Mouse (Mus musculus) ZHBTc4 (cell line): ENCODE measurements around the gene Tk1.
"Not testable (repeated sequence)": the region's sequence is repeated elsewhere in the genome, so short reads cannot be mapped to it uniquely, and the experiment has no call there.

Source experiments
- DNase-seq: peaks from one replicate; pipeline ENCODE4 v3.0.0-alpha.2; 2011; ENCODE audit warnings: low read depth, low spot score

Tk1 gene

GRCm38 (mm10) chr11:117823411-117823810 lies 2.5 kb downstream of the Tk1 start:
- DNase-seq = peak; percentile 40

- peak; percentile 63 for DNase-seq
Measured at GRCm38 (mm10) chr11:117822728-117823241, 3.1 kb downstream of the Tk1 start.

- DNase-seq = no peak
Measured at GRCm38 (mm10) chr11:117821868-117822267, 4.0 kb downstream of the Tk1 start.

DNA sequence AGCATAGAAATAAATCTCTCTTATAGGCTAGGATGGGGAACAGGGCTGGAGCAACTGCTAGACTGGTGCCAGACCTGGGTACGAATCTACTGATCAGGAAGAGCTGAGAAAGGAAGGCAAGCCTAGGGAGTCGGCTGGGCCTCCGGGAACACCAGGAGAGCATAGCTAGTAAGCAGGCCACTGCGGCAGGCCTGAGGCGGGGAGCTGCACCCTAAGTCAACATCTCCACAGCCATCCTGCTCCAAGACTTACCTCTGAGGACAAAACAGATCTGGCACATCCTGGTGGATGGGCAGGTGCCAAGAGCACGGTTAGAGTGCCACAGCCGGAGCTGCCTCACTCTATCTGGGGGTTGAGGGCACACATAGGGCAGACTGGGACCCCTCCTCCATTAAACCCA lies 5.7 kb downstream of the Tk1 start:
- no peak for DNase-seq

DNA sequence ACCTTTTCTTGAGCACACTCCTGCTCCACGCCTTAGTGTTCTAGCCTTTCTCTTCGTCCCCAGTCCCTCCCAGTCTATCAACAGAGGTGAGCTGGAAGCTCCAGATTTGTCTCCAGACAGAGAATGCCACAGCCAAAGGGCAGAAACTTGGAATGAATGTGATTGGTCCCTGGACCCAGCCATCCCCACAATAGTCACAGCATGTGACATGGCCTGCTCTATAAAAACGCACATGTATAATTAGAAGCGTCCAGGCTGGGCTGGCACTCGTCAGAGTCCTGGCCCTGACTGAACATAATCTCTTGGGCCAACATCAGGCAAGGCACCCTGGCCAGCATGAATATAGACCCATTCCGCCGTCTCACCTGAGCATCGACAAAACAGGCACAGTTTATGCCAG lies 6.8 kb downstream of the Tk1 start:
- no peak for DNase-seq

GRCm38 (mm10) chr11:117816389-117816996 lies 9.4 kb downstream of the Tk1 start:
- peak; percentile 57 for DNase-seq

DNA sequence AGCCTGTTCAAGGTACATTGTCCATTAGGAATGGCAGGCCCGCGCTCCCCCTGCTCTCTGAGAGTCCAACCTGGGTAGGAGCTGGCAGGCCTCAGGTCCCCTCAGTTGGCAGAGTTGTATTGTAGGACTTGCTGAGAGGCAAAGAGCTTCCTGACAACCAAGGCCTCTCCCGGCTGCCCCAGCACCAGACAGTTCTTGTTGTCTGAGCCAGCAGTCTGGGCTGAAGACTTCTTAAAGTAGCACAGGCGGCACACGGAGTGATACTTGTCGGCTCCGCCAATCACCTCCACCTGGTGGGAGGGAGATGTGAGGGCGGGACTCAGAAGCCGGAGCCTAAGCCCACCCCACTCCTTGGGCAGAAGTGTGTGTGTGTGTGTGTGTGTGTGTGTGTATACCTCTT lies 10.0 kb downstream of the Tk1 start:
- DNase-seq = not testable (repeated sequence)

DNA sequence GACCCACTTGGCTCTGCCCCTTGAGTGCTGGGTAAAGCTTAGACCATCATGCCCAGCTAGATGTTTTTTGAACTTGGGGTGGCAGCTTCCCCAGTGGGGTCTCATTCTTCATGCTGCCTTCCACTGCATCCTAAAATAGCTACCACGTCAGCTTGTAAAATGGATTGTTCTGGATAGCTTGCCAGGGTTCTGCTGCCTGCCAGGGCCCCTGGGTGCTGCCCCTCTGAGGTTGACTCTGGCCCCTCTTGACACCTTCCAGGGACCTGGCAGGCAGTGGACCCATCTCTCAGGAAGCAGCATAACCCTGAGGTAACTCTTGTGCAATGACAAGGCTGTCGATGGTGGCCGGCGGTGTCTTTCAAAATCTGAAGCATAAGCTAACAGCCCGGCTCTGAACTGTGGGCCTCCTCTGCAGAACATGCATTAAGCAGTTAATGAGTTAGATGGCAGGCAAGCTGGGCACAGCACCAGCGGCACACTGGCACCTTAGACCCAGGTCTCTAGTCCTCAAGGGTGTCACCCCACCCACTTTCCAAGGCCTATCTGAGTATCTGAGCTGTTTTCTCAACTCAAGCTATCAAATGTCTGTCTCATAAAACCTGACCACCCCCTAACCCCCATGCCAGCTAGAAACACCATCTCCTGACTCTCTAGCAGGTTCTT lies 11.1 kb downstream of the Tk1 start:
- no peak for DNase-seq

DNA sequence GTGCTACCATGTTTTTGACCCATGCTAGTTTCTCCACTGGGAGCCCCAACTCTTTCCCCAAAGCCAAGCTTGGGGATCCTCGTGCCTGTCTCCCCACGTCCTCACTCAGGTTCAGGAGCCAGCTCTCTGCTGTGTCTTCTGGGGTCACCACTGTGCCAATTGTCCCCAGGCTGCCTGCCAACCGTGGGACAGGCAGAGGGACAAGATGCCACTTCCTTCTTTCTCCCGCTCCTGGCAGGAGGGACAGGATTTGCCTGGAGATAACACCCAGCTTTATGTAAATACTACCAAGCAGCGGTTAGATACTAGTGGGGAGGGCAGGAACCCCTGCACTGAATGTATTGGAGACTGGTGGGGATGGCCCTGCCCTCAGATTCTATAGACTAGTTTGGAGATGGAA lies 12.0 kb downstream of the Tk1 start:
- no peak for DNase-seq

DNA sequence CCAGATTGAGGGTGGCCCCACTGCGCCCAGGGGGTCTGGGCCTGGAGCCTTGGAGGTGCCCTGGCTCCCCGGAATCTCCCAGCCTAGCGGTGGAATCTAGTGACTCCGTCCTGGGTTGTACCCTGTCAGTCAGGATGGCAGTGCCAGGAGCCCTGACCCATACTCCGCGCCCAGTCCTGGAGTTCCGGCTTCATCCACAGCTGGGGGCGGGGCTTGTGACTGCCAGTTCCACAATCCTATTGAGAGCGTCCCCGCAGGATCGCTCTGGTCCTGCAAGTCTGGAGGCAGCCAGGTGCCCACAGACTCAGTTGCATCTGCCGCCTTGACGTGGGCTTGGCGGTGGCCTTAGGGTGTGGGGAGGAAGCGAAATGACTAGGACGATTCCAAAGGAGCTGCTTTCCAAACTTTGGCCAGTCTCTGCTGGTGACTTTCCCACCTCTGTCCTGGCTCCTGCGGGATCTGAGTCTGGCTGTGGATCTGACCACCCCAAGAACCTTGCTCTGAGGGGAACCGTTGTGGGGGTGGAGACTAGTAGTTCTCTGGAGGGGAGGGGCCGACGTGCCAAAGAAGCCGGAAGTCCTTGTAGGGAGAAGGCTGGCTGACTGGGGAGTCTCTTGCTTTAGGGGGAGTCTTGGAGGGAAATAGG lies 15.4 kb downstream of the Tk1 start:
- peak; percentile 94 for DNase-seq

- peak; percentile 89 for DNase-seq
Measured at GRCm38 (mm10) chr11:117809407-117810311, 16.2 kb downstream of the Tk1 start, which contains the start of the genes Gm20708 and Syngr2. Gm20708 (plus strand) TSS chr11:117809668. Syngr2 (plus strand) TSS chr11:117809668.

DNA sequence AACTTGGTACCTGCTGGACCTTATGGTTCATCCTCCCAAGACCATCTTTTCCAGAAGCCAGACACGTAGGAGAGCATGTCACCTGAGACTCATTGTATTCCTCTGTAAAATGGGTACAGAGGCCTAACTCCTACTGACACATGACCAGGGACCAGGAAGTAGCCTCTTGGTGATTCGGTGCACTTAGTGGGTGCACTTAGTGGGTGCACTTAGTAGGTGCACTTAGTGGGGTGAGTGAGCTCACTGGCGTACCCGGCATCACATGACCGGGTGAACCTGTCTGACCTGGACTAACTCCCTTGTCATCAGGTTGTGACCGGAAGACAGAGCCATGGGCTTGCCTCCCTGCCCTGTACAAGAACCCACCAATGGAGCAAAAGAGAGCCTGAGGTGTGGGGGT lies 19.1 kb downstream of the Tk1 start:
- no peak for DNase-seq

- DNase-seq = no peak
Measured at GRCm38 (mm10) chr11:117803166-117803688, 22.7 kb downstream of the Tk1 start.

DNA sequence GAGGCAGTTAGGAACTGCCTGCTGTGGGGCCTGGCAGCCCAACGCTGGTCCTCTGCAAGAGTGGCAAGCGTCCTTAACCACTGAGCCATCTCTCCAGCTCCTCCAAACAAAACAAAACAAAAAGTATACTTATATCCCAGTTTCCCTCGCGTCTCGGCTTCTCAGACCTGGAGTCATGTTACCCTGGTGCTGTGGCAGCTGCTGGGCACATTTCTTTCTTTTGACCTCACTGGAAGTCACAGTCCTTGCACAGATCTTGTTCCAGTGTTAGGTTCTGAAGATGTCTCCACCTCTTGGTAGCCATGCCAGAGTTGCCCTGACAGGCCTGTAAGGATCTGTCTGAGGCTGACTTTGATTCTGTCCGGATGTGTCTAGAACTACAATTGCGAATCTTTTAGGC lies 24.2 kb downstream of the Tk1 start:
- no peak for DNase-seq

DNA sequence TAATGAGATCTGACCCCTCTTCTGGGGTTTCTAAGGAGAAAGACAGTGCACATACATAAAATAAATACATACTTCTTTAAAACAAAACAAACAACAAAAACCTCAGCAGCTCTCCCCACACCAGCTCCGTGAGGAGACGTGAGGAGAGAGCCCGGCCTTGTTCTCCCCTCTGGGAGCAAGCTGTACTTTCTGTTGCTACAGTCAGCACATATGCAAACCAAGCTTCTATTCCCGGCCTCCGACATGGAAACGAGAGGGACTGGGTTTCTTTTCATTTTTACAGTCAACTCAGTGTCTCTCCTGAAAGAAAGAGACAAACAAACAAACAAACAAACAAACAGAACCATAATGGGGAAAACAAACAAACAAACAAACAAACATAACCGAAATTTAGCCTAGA lies 25.9 kb downstream of the Tk1 start:
- DNase-seq = no peak

- no peak for DNase-seq
Measured at GRCm38 (mm10) chr11:117799174-117799573, 26.7 kb downstream of the Tk1 start.

DNA sequence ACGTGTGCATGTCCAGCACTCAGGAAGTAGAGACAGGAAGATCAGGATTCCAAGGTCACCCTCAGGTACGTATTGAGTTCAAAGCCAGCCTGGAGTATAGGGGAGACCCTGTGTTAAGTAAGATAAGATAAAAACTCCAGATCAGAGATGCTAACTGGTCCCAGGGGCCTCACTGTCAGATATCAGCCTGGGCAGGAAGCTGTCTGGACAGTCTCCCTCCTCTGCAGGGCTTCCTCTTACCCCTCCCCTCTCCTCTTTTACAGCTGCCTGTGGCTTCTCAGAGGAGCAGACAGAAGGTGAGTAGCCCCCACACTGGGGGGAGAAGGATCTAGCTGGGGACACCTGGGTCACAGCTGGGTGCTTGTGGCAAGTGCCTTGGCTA lies 27.7 kb downstream of the Tk1 start:
- DNase-seq = no peak

DNA sequence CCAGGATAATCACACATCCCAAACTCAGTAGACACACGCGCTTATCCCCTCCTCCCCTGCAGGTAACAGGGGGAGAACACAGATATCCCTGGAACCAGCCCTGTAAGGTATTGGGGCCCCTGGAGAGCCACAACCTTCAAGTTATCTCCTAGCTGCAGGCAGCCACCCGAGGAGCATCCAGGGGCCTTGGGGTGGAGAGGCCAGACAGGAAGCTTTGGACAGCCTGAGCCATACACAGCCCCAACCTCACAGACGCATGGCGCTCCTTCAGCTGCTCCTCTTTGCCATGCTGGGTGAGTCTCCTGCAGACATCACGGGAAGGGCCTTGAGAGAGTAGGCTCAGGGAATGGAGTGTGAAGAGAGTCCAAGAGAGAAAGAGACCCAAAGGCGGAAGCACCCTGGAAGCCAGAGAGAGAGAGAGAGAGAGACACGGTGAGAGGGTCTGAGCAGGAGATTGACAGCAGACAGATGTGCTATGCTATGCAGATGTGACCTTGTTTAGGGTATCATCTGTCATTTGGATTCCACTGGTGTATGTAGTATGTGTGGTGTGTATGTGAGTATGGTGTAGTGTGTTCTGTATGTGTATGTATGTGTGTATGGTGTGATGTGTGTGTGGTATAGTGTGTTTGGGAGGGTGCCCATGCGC lies 28.3 kb downstream of the Tk1 start, which contains the start of gene 6030468B19Rik:
6030468B19Rik (plus strand) TSS at position 150 of the 649 bp plus-strand sequence.
- no peak for DNase-seq

- no peak for DNase-seq
Measured at GRCm38 (mm10) chr11:117796954-117797353, 28.9 kb downstream of the Tk1 start.

DNA sequence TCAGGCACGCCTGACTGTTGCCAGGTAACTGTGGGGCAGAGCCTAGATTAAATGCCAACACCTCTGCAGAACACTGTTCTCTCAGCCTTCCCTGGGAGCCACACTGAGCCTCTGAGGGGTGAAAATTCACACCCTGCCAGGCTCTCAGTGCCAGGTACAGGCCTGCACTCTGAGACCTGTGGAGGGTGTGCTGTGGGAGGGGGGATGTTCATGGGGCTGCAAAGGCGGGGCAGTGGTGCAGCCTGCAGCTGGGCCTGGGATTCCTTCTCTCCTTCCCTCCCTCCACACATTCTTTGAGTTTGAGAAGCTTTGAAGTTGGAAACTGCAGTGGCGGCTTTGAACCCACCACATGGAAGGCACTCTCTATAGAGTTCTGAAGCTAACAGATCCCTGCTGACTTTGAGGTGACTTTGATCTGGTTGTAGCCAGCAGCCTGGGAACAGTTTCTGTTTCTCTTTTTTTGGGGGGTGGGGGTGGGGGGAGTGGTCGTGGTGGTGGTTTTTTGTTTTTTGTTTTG lies 31.8 kb downstream of the Tk1 start:
- peak; percentile 39 for DNase-seq
